Mouse (Mus musculus) heart, postnatal 0 days (tissue): ENCODE results near the gene Serhl. TPM values are rescaled to one million over a fixed set of nuclear protein-coding genes. Genes with fewer than 3 reads are reported as not detected.
"Not testable (repeated sequence)": the region's sequence is repeated elsewhere in the genome, so short reads cannot be mapped to it uniquely, and the experiment has no call there.

Source experiments
- ATAC-seq: fragments of 200-750 bp; cut with Nextera tagmentation; 2 replicates; pipeline ENCODE4 v1.8.0; 2017; ENCODE audit warnings: low read depth, moderate number of reproducible peaks, moderate library complexity; ENCODE audit not compliant: insufficient read depth
- DNase-seq: peaks from one replicate; pipeline ENCODE4 v3.0.0-alpha.2; 2016; ENCODE audit warnings: low spot score
- H3K27ac ChIP-seq: fragments of 300-500 bp; sonication (generic); 2 replicates; pipeline ENCODE4 v1.5.1; 2014; ENCODE audit warnings: low read depth, mild to moderate bottlenecking
- H3K27me3 ChIP-seq: fragments of 300-500 bp; sonication (generic); 2 replicates; pipeline ENCODE4 v1.6.1; 2014; ENCODE audit warnings: low read length, mixed read lengths; ENCODE audit not compliant: control insufficient read depth, insufficient read depth
- H3K36me3 ChIP-seq: fragments of 300-500 bp; sonication (generic); replicated peaks from 2 replicates; pipeline ENCODE4 v1.6.1; 2014; ENCODE audit warnings: low read length, mixed read lengths; ENCODE audit not compliant: control insufficient read depth, insufficient read depth
- H3K4me1 ChIP-seq: fragments of 300-500 bp; sonication (generic); 2 replicates; pipeline ENCODE4 v1.6.1; 2014; ENCODE audit warnings: antibody characterized with exemption; ENCODE audit not compliant: control insufficient read depth, insufficient read depth
- H3K4me2 ChIP-seq: fragments of 300-500 bp; sonication (generic); 2 replicates; pipeline ENCODE4 v1.6.1; 2014; ENCODE audit warnings: low read depth, mild to moderate bottlenecking, low read length, moderate library complexity
- H3K4me3 ChIP-seq: fragments of 300-500 bp; sonication (generic); 2 replicates; pipeline ENCODE4 v1.5.1; 2014; ENCODE audit warnings: low read depth, low read length
- H3K9ac ChIP-seq: fragments of 300-500 bp; sonication (generic); replicated peaks from 2 replicates; pipeline ENCODE4 v1.6.1; 2014; ENCODE audit warnings: low read depth, low read length, mixed read lengths
- H3K9me3 ChIP-seq: fragments of 300-500 bp; sonication (generic); replicated peaks from 2 replicates; pipeline ENCODE4 v1.6.1; 2016; ENCODE audit warnings: low read length; ENCODE audit not compliant: control insufficient read depth
- CTCF ChIP-seq: IDR thresholded peaks from 2 replicates; pipeline ENCODE4 v1.5.1; 2016; ENCODE audit warnings: antibody characterized with exemption, control low read depth, low read depth
- EP300 ChIP-seq: IDR thresholded peaks from 2 replicates; pipeline ENCODE4 v1.6.1; 2016; ENCODE audit warnings: antibody characterized with exemption, low read depth
- WGBS: fragments of 180-500 bp; shearing (Covaris S2); extraction: QIAGEN DNeasy Blood & Tissue Kit; methylation state at CpG from one replicate; pipeline ENCODE4 v1.1.7; 2014; 5-methylcytosine and 5-hydroxymethylcytosine counted together
- polyA plus RNA-seq: library from polyadenylated mRNA; unstranded; fragments of >200 nt; fragmentation: Nextera tagmentation; extraction: Ambion mirVana; gene quantifications from 2 replicates; pipeline ENCODE4 v1.2.1, GENCODE M21; 2015
- total RNA-seq: library from RNA; depleted of rRNA; stranded (reverse); fragments of >200 nt; gene quantifications from 2 replicates; pipeline ENCODE4 v1.2.3, GENCODE M21; 2014; ENCODE audit warnings: low replicate concordance

The Serhl gene
- total and polyA plus RNA-seq, 2 experiments from 2014 or later = 84.0 to 110 TPM

DNA sequence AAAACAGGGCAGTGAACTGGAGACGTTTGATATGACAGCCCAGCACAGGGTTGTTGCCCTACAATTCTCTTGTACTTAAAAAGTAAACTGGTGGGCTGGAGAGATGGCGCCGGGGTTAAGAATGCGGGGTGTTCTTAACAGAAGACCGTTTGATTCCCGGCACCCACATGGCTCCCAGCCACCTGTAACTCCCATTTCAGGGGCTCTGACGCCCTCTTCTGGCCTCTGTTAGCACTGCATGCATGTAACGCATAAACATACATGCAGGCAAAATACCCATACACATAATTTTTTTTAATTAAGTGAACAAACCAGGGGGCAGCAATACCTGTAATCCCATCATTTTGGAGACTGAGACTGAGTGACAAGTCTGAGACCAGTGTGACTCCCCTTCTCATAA, 31.8 kb upstream of the Serhl start:
- H3K4me3 ChIP-seq = no peak overlapping the region
- H3K4me2 ChIP-seq = no peak overlapping the region
- peaks cover 3% of the 10 kb centered on the region; the same call in 1 of the 2 replicates for H3K4me1 ChIP-seq
- no peaks in the 10 kb centered on the region for H3K27me3 ChIP-seq
- H3K27ac ChIP-seq = peak overlapping the region; percentile 93
- H3K9ac ChIP-seq = no peak overlapping the region
- ATAC-seq = no peak
- 68% methylated on average over 8 of the region's 8 CpGs for WGBS
- no peak for DNase-seq
- TF ChIP-seq EP300 (no peak), CTCF (peak; percentile 41)
- no peaks in the 10 kb centered on the region for H3K36me3 ChIP-seq
- H3K9me3 ChIP-seq = no peaks in the 10 kb centered on the region

DNA sequence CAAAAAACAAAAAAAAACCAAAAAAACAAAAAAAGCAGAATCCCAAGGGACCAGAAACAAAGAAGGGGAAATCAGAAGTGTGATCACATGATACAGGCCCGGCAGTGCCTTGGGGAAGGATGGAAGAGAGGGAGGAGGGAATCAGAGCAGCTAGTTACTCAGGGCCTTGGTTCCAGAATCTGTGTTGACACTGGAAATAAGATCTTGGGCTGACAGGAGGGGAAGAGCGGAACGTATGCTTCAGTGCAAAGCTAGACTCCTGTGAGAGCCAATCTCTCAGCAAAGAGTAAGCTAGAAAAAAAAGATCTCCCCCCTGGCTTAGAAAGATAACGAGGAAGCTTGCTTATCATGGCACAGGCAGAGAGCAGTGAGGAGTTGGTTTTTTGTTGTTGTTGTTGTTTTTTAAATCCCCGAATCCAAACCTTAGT, 30.1 kb upstream of the Serhl start:
- Histone ChIP-seq H3K4me3 (no peak overlapping the region), H3K9me3 (no peaks in the 10 kb centered on the region), H3K9ac (no peak overlapping the region), H3K27me3 (no peaks in the 10 kb centered on the region), H3K4me1 (peaks cover 3% of the 10 kb centered on the region; the same call in 1 of the 2 replicates), H3K27ac (no peak overlapping the region), H3K4me2 (no peak overlapping the region), H3K36me3 (no peaks in the 10 kb centered on the region)
- ATAC-seq (no peak), DNase-seq (no peak)
- WGBS = 34% methylated on average over 5 of the region's 5 CpGs
- no peak for TF ChIP-seq EP300
- no peak for TF ChIP-seq CTCF

DNA sequence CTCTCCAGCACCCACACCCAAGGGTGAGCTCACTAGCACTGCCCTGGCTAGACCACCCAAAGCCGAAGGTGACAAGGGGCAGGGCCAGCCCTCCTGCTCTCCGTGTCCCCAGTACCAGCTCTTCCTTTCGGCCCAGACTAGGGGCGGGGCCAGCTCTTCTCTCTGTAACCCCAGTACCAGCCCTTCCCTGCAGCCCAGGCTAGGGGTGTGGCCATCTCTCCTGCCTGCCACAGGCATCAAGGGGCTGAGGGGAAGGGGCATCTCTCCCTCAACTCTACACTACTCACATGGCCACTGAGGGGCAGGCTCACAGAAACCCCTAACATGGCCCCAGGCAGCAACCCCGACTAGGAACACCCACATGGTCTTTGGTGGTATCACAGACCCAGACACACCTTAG, 27.6 kb upstream of the Serhl start:
- no peak for ATAC-seq
- WGBS = 28% methylated on average over 5 of the region's 5 CpGs
- no peak for DNase-seq
- H3K36me3 ChIP-seq = no peaks in the 10 kb centered on the region
- no peak overlapping the region for H3K4me2 ChIP-seq
- H3K27me3 ChIP-seq = no peaks in the 10 kb centered on the region
- H3K27ac ChIP-seq = no peak overlapping the region
- H3K4me3 ChIP-seq = no peak overlapping the region
- H3K4me1 ChIP-seq = peaks cover 2% of the 10 kb centered on the region; the same call in 1 of the 2 replicates
- no peak overlapping the region for H3K9ac ChIP-seq
- no peaks in the 10 kb centered on the region for H3K9me3 ChIP-seq
- TF ChIP-seq EP300 (no peak), CTCF (no peak)

DNA sequence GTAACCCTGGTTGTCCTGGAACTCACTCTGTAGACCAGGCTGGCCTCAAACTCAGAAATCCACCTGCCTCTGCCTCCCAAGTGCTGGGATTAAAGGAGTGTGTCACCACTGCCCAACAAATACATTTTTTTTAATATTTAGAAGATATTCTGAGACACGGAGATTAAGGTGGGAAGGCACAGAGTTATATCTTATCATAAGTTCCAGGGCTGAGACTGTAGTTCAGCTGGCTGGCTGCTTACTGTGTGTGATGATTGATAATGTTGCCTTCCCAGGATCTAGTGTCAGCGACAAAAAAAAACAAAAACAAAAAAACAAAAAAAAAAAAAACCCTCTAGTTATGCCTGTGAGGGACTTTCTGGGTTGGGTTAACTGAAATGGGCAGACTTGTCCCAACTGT, 26.7 kb upstream of the Serhl start:
- H3K4me1 ChIP-seq, H3K9me3 ChIP-seq, H3K4me2 ChIP-seq, H3K27ac ChIP-seq, H3K4me3 ChIP-seq, H3K36me3 ChIP-seq, ATAC-seq, DNase-seq, H3K27me3 ChIP-seq, H3K9ac ChIP-seq: not testable (repeated sequence)
- 75% methylated on average over 2 of the region's 2 CpGs for WGBS

DNA sequence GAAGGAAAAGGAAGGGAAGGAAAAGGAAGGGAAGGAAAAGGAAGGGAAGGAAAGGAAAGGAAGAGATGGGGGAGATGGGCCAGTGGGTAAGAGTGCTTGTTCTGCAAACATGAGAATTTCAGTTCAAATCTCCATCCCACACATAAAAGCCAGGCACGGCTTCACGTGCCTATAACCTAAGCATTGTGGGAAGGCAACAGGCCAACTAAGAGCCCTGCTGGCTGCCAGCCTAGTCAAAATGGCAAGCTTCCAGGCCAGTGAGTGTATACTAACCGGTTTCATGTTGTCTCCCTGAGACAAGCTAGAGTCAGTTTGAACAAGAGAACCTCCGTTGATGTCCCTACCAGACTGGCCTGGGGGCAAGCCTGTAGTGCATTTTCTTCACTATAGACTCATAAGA, 23.8 kb upstream of the Serhl start:
- Histone ChIP-seq H3K4me1 (peaks cover 3% of the 10 kb centered on the region; the same call in 1 of the 2 replicates), H3K27me3 (no peaks in the 10 kb centered on the region), H3K4me2 (no peak overlapping the region), H3K36me3 (no peaks in the 10 kb centered on the region), H3K9me3 (no peaks in the 10 kb centered on the region), H3K9ac (no peak overlapping the region), H3K4me3 (no peak overlapping the region), H3K27ac (peak overlapping the region; percentile 63)
- DNase-seq (peak; percentile 47), ATAC-seq (peak; percentile 75)
- TF ChIP-seq CTCF (no peak), EP300 (no peak)
- WGBS = 18% methylated on average over 4 of the region's 4 CpGs

DNA sequence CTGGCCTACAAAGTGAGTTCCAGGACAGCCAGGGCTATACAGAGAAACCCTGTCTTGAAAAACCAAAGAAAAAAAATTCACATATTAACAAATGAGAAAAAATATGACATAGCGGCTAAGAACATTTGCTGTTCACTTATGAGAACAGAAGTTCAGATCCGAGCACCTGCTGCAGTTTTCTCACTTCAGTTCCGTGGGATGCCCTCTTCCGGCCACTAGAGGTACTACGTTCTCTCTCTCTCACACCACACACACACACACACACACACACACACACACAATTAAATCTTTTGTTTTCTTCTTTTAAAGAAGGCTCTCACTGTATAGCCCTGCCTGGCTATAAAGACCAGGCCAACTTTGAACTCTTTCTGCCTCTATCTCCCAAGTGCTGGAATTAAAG, 21.0 kb upstream of the Serhl start:
- TF ChIP-seq EP300 = no peak
- TF ChIP-seq CTCF = no peak
- H3K4me3 ChIP-seq = no peak overlapping the region
- no peak overlapping the region for H3K4me2 ChIP-seq
- no peaks in the 10 kb centered on the region for H3K27me3 ChIP-seq
- H3K9me3 ChIP-seq = no peaks in the 10 kb centered on the region
- no peak overlapping the region for H3K9ac ChIP-seq
- ATAC-seq (no peak), DNase-seq (no peak)
- H3K4me1 ChIP-seq = peaks cover 6% of the 10 kb centered on the region; the same call in 1 of the 2 replicates
- no peaks in the 10 kb centered on the region for H3K36me3 ChIP-seq
- H3K27ac ChIP-seq = no peak overlapping the region
- WGBS = 92% methylated on average over 5 of the region's 5 CpGs
